Mouse (Mus musculus) olfactory bulb, adult 2 months (tissue): ENCODE measurements at regions not wholly inside any gene's neighbourhood (a gene's known extent, or its start where the extent isn't known, plus 50 kb on each side); places are given as distances from the start of the nearest gene placed in this dataset.

Experiments used
- CTCF ChIP-seq: fragments of 200-500 bp; IDR thresholded peaks from 2 replicates; pipeline ENCODE4 v1.5.1; 2012; ENCODE audit warnings: low read depth, mild to moderate bottlenecking, low read length, moderate library complexity; ENCODE audit not compliant: insufficient read depth
- POLR2A ChIP-seq: fragments of 200-500 bp; IDR thresholded peaks from 2 replicates; pipeline ENCODE4 v1.6.1; 2012; ENCODE audit warnings: mild to moderate bottlenecking, low read depth, low read length, moderate library complexity; ENCODE audit not compliant: insufficient read depth

- TF ChIP-seq CTCF (no peak), POLR2A (no peak)
These were observed 527.0 kb downstream of the Tns3 start for GRCm38 (mm10) chr11:8137366-8137765.
